Mouse (Mus musculus) ES-Bruce4 (cell line): ENCODE data around the gene Nkg7. TPM values are rescaled to one million over a fixed set of nuclear protein-coding genes. Genes with fewer than 3 reads are reported as not detected.

Source experiments
- H3K27ac ChIP-seq: 2 replicates; pipeline ENCODE4 v1.5.1; 2012; ENCODE audit warnings: low read length, inconsistent platforms; ENCODE audit not compliant: insufficient read depth
- H3K27me3 ChIP-seq: 2 replicates; pipeline ENCODE4 v1.6.1; 2012; ENCODE audit warnings: mild to moderate bottlenecking, low read length, inconsistent platforms; ENCODE audit not compliant: control insufficient read depth, poor library complexity, insufficient read depth, severe bottlenecking
- H3K36me3 ChIP-seq: 2 replicates; pipeline ENCODE4 v1.6.1; 2012; ENCODE audit warnings: inconsistent platforms, mild to moderate bottlenecking, low read length, moderate library complexity; ENCODE audit not compliant: control insufficient read depth, poor library complexity, insufficient read depth, severe bottlenecking
- H3K4me1 ChIP-seq: one replicate; pipeline ENCODE4 v1.8.1; 2011; ENCODE audit warnings: low read length; ENCODE audit not compliant: control insufficient read depth, insufficient read depth
- H3K4me3 ChIP-seq: 2 replicates; pipeline ENCODE4 v1.5.1; 2011; ENCODE audit warnings: low read depth, mild to moderate bottlenecking, low read length
- H3K9ac ChIP-seq: 2 replicates; pipeline ENCODE4 v1.6.1; 2012; ENCODE audit warnings: low read depth, mild to moderate bottlenecking, inconsistent platforms; ENCODE audit not compliant: poor library complexity, severe bottlenecking
- H3K9me3 ChIP-seq: replicated peaks from 2 replicates; pipeline ENCODE4 v1.6.1; 2012; ENCODE audit warnings: mild to moderate bottlenecking, low read length, inconsistent platforms; ENCODE audit not compliant: control insufficient read depth, poor library complexity, insufficient read depth, severe bottlenecking
- CTCF ChIP-seq: IDR thresholded peaks from one replicate; pipeline ENCODE4 v1.8.1; 2011; ENCODE audit warnings: low read depth, low read length
- EP300 ChIP-seq: IDR thresholded peaks from 2 replicates; pipeline ENCODE4 v1.6.1; 2011; ENCODE audit warnings: low read depth, low read length; ENCODE audit not compliant: insufficient read depth
- POLR2A ChIP-seq: IDR thresholded peaks from one replicate; pipeline ENCODE4 v1.8.1; 2011; ENCODE audit warnings: low read length; ENCODE audit not compliant: insufficient read depth
- polyA plus RNA-seq: library from polyadenylated mRNA; stranded (reverse); fragments of >200 nt; gene quantifications from 2 replicates; pipeline ENCODE4 v1.2.4, GENCODE M21; 2011; ENCODE audit warnings: low read depth; ENCODE audit not compliant: missing spikeins, insufficient read depth, insufficient read length

The Nkg7 gene
- polyA plus RNA-seq, 1 experiment: not detected

DNA sequence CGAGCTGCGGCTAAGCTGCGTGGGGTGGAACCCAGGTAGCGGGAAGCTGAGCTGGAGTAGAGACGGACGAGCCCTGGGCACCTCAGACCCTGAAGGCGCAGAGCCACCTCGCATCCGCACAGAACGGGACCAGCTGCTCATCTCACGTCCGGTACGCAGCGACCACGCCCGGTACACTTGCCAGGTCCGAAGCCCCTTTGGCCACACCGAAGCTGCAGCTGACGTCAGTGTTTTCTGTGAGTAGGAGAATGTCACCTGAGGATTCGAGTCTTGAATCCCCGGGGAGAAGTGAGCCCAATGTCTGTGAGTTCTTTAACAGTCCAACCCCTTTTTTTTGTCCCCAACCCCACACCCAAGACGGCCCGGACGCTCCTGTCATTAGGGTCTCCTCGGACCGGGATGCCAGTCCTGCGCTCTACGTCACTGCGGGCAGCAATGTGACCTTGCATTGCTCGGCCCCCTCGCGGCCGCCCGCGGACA is 28.0 kb downstream of the Nkg7 start:
- H3K27ac ChIP-seq: no peak overlapping the region
- no peaks in the 10 kb centered on the region for H3K36me3 ChIP-seq
- no peaks in the 10 kb centered on the region for H3K27me3 ChIP-seq
- TF ChIP-seq CTCF: no peak
- TF ChIP-seq EP300: no peak
- no peak for TF ChIP-seq POLR2A
- H3K9me3 ChIP-seq: no peaks in the 10 kb centered on the region
- H3K9ac ChIP-seq: no peak overlapping the region
- H3K4me1 ChIP-seq: no peaks in the 10 kb centered on the region
- peak overlapping the region; percentile 70 for H3K4me3 ChIP-seq

DNA sequence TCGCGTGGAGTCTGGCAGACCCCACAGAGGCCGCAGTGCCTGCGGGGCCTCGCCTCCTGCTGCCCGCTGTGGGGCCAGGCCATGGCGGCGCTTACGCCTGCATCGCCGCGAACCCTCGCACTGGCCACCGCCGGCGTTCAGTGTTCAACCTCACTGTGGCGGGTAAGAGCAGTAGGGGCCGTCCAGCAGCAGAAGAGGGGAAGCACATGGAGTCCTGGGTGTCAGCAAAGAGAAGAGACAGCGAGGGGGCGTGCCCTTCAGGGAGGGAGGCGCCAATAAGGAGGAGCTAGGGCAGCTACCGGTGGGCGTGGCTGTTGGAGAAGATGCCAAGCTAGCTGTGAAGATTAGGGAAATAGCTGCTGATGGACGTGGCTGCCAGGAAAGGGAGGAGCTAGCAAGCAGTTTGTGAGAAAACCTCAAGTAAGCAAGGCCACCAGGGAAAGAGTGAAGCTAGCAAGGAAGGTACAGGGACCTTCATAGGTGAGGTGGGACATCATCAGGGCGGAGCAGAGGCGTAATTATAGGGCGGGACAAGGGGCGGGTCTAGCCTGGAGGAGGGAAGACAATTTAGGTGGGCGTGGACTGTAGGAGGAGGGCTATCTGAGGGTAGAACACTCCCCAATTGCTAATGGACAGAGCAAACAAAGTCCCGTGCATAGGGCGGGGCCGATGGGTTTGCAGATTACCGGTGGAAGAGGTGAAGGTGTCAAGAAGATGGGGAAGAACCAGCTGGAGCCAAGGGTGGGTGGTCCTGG is 28.6 kb downstream of the Nkg7 start:
- Histone ChIP-seq H3K9me3 (no peaks in the 10 kb centered on the region), H3K27me3 (no peaks in the 10 kb centered on the region), H3K9ac (no peak overlapping the region), H3K4me1 (no peaks in the 10 kb centered on the region), H3K27ac (no peak overlapping the region; the same call in 1 of the 2 replicates), H3K36me3 (no peaks in the 10 kb centered on the region), H3K4me3 (peak overlapping the region; percentile 70)
- TF ChIP-seq POLR2A: no peak
- TF ChIP-seq EP300: no peak
- no peak for TF ChIP-seq CTCF

DNA sequence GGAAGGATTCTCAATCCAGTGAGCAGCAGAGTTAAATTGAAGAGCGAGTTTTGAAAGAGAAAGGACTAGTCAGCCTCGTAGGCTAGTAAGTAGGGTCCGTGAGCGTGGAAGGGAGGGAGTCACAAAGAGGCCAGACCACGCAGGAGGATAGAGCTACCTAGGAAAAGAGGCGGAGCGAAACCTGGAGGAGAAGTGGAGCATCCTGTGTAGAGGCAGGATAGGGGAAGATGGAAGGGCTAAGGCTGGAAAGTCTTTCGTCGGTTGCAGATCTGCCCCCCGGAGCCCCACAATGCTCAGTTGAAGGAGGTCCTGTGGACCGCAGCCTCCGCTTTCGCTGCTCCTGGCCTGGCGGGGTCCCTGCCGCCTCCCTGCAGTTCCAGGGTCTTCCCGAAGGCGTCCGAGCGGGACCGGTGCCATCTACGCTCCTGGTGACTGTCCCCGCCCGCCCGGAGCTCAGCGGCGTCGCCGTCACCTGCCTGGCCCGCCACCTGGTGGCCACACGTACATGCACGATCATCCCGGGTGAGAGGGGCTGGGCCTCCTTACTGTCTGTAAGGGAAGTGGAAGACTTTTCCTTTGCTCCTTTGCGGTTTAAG is 29.3 kb downstream of the Nkg7 start:
- no peaks in the 10 kb centered on the region for H3K4me1 ChIP-seq
- H3K9me3 ChIP-seq: no peaks in the 10 kb centered on the region
- H3K27me3 ChIP-seq: no peaks in the 10 kb centered on the region
- H3K27ac ChIP-seq: no peak overlapping the region
- H3K36me3 ChIP-seq: no peaks in the 10 kb centered on the region
- TF ChIP-seq POLR2A: no peak
- peak; percentile 91 for TF ChIP-seq CTCF
- TF ChIP-seq EP300: 0 out of 2 replicates have a peak, but pooled peaks have one; percentile 19
- peak overlapping the region; percentile 70 for H3K4me3 ChIP-seq
- peak overlapping the region; percentile 14 for H3K9ac ChIP-seq

GRCm38 (mm10) chr7:43470373-43470772 is 33.5 kb downstream of the Nkg7 start:
- Histone ChIP-seq H3K4me1 (no peaks in the 10 kb centered on the region), H3K4me3 (no peak overlapping the region), H3K9ac (no peak overlapping the region), H3K36me3 (no peaks in the 10 kb centered on the region), H3K27ac (no peak overlapping the region), H3K9me3 (no peaks in the 10 kb centered on the region), H3K27me3 (no peaks in the 10 kb centered on the region)
- no peak for TF ChIP-seq POLR2A
- peak; percentile 64 for TF ChIP-seq CTCF

DNA sequence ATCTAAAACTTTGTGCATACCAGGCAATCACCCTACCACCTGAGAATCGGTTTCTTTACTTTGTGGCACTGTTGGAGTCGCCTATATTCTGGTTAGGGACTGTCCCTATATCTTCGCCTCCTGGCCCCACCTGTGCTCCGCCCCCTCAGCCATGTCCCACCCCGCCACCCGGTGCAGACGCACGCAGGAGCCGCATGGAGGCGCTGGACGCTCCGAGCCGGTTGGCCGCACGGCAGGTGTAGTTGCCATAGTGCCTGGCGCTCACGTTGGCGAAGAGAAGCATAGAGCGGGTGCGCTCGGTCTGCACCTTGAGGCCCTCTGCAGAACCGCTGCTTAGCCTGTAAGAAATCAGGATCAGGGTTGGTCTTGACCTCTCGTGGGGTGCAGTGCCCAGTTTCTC is 38.8 kb downstream of the Nkg7 start:
- Histone ChIP-seq H3K4me3 (peak overlapping the region; percentile 23), H3K27me3 (0 out of 2 replicates have a peak, but pooled peaks cover 2% of the 10 kb centered on the region), H3K4me1 (no peaks in the 10 kb centered on the region), H3K9ac (no peak overlapping the region), H3K27ac (no peak overlapping the region), H3K9me3 (no peaks in the 10 kb centered on the region), H3K36me3 (no peaks in the 10 kb centered on the region)
- TF ChIP-seq CTCF (peak; percentile 74), EP300 (no peak)

GRCm38 (mm10) chr7:43476376-43476775 is 39.5 kb downstream of the Nkg7 start:
- H3K4me1 ChIP-seq: no peaks in the 10 kb centered on the region
- no peaks in the 10 kb centered on the region for H3K9me3 ChIP-seq
- 0 out of 2 replicates have a peak, but pooled peaks cover 2% of the 10 kb centered on the region for H3K27me3 ChIP-seq
- no peak overlapping the region for H3K9ac ChIP-seq
- H3K36me3 ChIP-seq: no peaks in the 10 kb centered on the region
- TF ChIP-seq EP300 (no peak), POLR2A (no peak), CTCF (no peak)
- no peak overlapping the region for H3K27ac ChIP-seq
- H3K4me3 ChIP-seq: peak overlapping the region; percentile 37
